Mouse (Mus musculus) forebrain, embryonic 12.5 days (tissue): ENCODE results near the gene Ptcd1. TPM values are rescaled to one million over a fixed set of nuclear protein-coding genes. Genes with fewer than 3 reads are reported as not detected.
"Not testable (repeated sequence)": the region's sequence is repeated elsewhere in the genome, so short reads cannot be mapped to it uniquely, and the experiment has no call there.

Source experiments
- ATAC-seq: fragments of 200-750 bp; cut with Nextera tagmentation; 2 replicates; pipeline ENCODE4 v1.8.0; 2017; ENCODE audit warnings: moderate TSS enrichment; ENCODE audit not compliant: low FRiP score
- H3K27ac ChIP-seq: fragments of 300-500 bp; sonication (generic); 2 replicates; pipeline ENCODE4 v1.5.1; 2016; ENCODE audit warnings: mild to moderate bottlenecking
- H3K27me3 ChIP-seq: fragments of 300-500 bp; sonication (generic); 2 replicates; pipeline ENCODE4 v1.6.1; 2016; ENCODE audit warnings: mild to moderate bottlenecking
- H3K36me3 ChIP-seq: fragments of 300-500 bp; sonication (generic); replicated peaks from 2 replicates; pipeline ENCODE4 v1.6.1; 2016; ENCODE audit warnings: mild to moderate bottlenecking
- H3K4me1 ChIP-seq: fragments of 300-500 bp; sonication (generic); 2 replicates; pipeline ENCODE4 v1.6.1; 2016
- H3K4me2 ChIP-seq: fragments of 300-500 bp; sonication (generic); 2 replicates; pipeline ENCODE4 v1.6.1; 2016; ENCODE audit warnings: mild to moderate bottlenecking, moderate library complexity
- H3K4me3 ChIP-seq: fragments of 300-500 bp; sonication (generic); replicated peaks from 2 replicates; pipeline ENCODE4 v1.5.1; 2016; ENCODE audit warnings: mild to moderate bottlenecking
- H3K9ac ChIP-seq: fragments of 300-500 bp; sonication (generic); 2 replicates; pipeline ENCODE4 v1.6.1; 2016; ENCODE audit warnings: mild to moderate bottlenecking
- H3K9me3 ChIP-seq: fragments of 300-500 bp; sonication (generic); 2 replicates; pipeline ENCODE4 v1.6.1; 2016
- WGBS: fragments of 180-500 bp; shearing (Covaris S2); methylation state at CpG from one replicate; pipeline ENCODE4 v1.1.7; 2016; 5-methylcytosine and 5-hydroxymethylcytosine counted together
- polyA plus RNA-seq: library from polyadenylated mRNA; unstranded; fragments of >200 nt; fragmentation: Nextera tagmentation; extraction: Ambion mirVana; gene quantifications from 2 replicates; pipeline ENCODE4 v1.2.1, GENCODE M21; 2016

Gene Ptcd1
- polyA plus RNA-seq, 1 experiment from 2014 or later = 19.5 TPM

- Histone ChIP-seq H3K9me3 (no peaks in the 10 kb centered on the region), H3K27ac (no peak overlapping the region), H3K4me2 (no peak overlapping the region), H3K36me3 (peaks cover 99% of the 10 kb centered on the region), H3K9ac (no peak overlapping the region), H3K4me1 (no peaks in the 10 kb centered on the region), H3K4me3 (no peak overlapping the region), H3K27me3 (no peaks in the 10 kb centered on the region)
- WGBS = 94% methylated on average over 9 of the region's 9 CpGs
- ATAC-seq = no peak
Measured at GRCm38 (mm10) chr5:145105694-145106275, 61.1 kb downstream of the Ptcd1 start.

GRCm38 (mm10) chr5:145104328-145104727, 62.6 kb downstream of the Ptcd1 start:
- 84% methylated on average over 9 of the region's 9 CpGs for WGBS
- no peak overlapping the region for H3K27ac ChIP-seq
- no peak overlapping the region for H3K4me3 ChIP-seq
- no peaks in the 10 kb centered on the region for H3K27me3 ChIP-seq
- H3K4me1 ChIP-seq = no peaks in the 10 kb centered on the region
- H3K9me3 ChIP-seq = no peaks in the 10 kb centered on the region
- peaks cover 99% of the 10 kb centered on the region for H3K36me3 ChIP-seq
- H3K9ac ChIP-seq = no peak overlapping the region
- no peak for ATAC-seq
- H3K4me2 ChIP-seq = no peak overlapping the region

- no peaks in the 10 kb centered on the region for H3K27me3 ChIP-seq
- 89% methylated on average over 4 of the region's 4 CpGs for WGBS
- H3K4me3 ChIP-seq = no peak overlapping the region
- no peak overlapping the region for H3K4me2 ChIP-seq
- no peaks in the 10 kb centered on the region for H3K9me3 ChIP-seq
- H3K9ac ChIP-seq = no peak overlapping the region
- ATAC-seq = no peak
- no peak overlapping the region for H3K27ac ChIP-seq
- peaks cover 98% of the 10 kb centered on the region for H3K36me3 ChIP-seq
- H3K4me1 ChIP-seq = no peaks in the 10 kb centered on the region
Measured at GRCm38 (mm10) chr5:145102706-145103105, 64.2 kb downstream of the Ptcd1 start.

GRCm38 (mm10) chr5:145101451-145101850, 65.5 kb downstream of the Ptcd1 start:
- not testable (repeated sequence) for ATAC-seq, H3K27me3 ChIP-seq, H3K4me1 ChIP-seq, H3K9me3 ChIP-seq, H3K27ac ChIP-seq, H3K4me2 ChIP-seq, H3K4me3 ChIP-seq, H3K9ac ChIP-seq
- peaks cover 98% of the 10 kb centered on the region for H3K36me3 ChIP-seq
- 98% methylated on average over 11 of the region's 11 CpGs for WGBS

- no peaks in the 10 kb centered on the region for H3K4me1 ChIP-seq
- no peaks in the 10 kb centered on the region for H3K27me3 ChIP-seq
- H3K9me3 ChIP-seq = no peaks in the 10 kb centered on the region
- H3K9ac ChIP-seq = no peak overlapping the region
- 93% methylated on average over 9 of the region's 9 CpGs for WGBS
- no peak for ATAC-seq
- H3K36me3 ChIP-seq = peaks cover 98% of the 10 kb centered on the region
- H3K4me3 ChIP-seq = no peak overlapping the region
- no peak overlapping the region for H3K27ac ChIP-seq
- H3K4me2 ChIP-seq = no peak overlapping the region
Measured at GRCm38 (mm10) chr5:145100960-145101359, 65.9 kb downstream of the Ptcd1 start.

GRCm38 (mm10) chr5:145098340-145098821, 68.5 kb downstream of the Ptcd1 start:
- no peaks in the 10 kb centered on the region for H3K27me3 ChIP-seq
- H3K4me1 ChIP-seq = no peaks in the 10 kb centered on the region
- no peak overlapping the region for H3K4me3 ChIP-seq
- 93% methylated on average over 10 of the region's 10 CpGs for WGBS
- no peak overlapping the region for H3K9ac ChIP-seq
- H3K4me2 ChIP-seq = no peak overlapping the region
- no peak for ATAC-seq
- H3K9me3 ChIP-seq = no peaks in the 10 kb centered on the region
- no peak overlapping the region for H3K27ac ChIP-seq
- H3K36me3 ChIP-seq = peaks cover 93% of the 10 kb centered on the region

Other genes with a start within 250 kb of the Ptcd1 start
- 22.7 and 24.7 TPM in 2 replicates for gene Smurf1, start 201.3 kb downstream of the Ptcd1 start, polyA plus RNA-seq
- not detected in 2 replicates for gene Gm4871, start 134.4 kb downstream of the Ptcd1 start, polyA plus RNA-seq
- gene 1700018F24Rik, start 124.1 kb downstream of the Ptcd1 start, polyA plus RNA-seq = not detected in 2 replicates
- 168 and 174 TPM in 2 replicates for gene Arpc1a, start 83.3 kb downstream of the Ptcd1 start, polyA plus RNA-seq
- not detected in 2 replicates for gene Kpna7, start 83.1 kb downstream of the Ptcd1 start, polyA plus RNA-seq
- gene Arpc1b, start 52.9 kb downstream of the Ptcd1 start, polyA plus RNA-seq = 52.2 and 65.6 TPM in 2 replicates
- gene Pdap1, start 26.9 kb downstream of the Ptcd1 start, polyA plus RNA-seq = 154 and 155 TPM in 2 replicates
- gene Bud31, start 26.7 kb downstream of the Ptcd1 start, polyA plus RNA-seq = 225 and 235 TPM in 2 replicates
- 65.7 and 69.5 TPM in 2 replicates for gene Cpsf4, start 105 bp upstream of the Ptcd1 start, polyA plus RNA-seq
- gene Atp5j2, start 25.0 kb upstream of the Ptcd1 start, polyA plus RNA-seq = 523 and 541 TPM in 2 replicates
- 8.0 and 9.0 TPM in 2 replicates for gene Zkscan14, start 34.8 kb upstream of the Ptcd1 start, polyA plus RNA-seq
- 19.6 and 21.4 TPM in 2 replicates for gene Zkscan5, start 37.5 kb upstream of the Ptcd1 start, polyA plus RNA-seq
- 37.4 and 38.0 TPM in 2 replicates for gene Zfp655, start 64.6 kb upstream of the Ptcd1 start, polyA plus RNA-seq
- 0.66 and 0.73 TPM in 2 replicates for gene Zscan25, start 113.4 kb upstream of the Ptcd1 start, polyA plus RNA-seq
- not detected in 2 replicates for gene Cyp3a57, start 178.2 kb upstream of the Ptcd1 start, polyA plus RNA-seq